Mouse (Mus musculus) ES-E14 (cell line): Measurements from ENCODE around the gene Ina. TPM values are rescaled to one million over a fixed set of nuclear protein-coding genes. Genes with fewer than 3 reads are reported as not detected.

ENCODE experiments used
- DNase-seq: peaks from one replicate; pipeline ENCODE4 v3.0.0-alpha.2; 2013; ENCODE audit warnings: low read depth, low spot score
- H3K27ac ChIP-seq: 2 replicates; pipeline ENCODE4 v1.5.1; 2012; ENCODE audit warnings: low read depth, mild to moderate bottlenecking, low read length, moderate library complexity, mixed read lengths; ENCODE audit not compliant: poor library complexity, insufficient read depth, severe bottlenecking
- H3K36me3 ChIP-seq: 2 replicates; pipeline ENCODE4 v1.6.1; 2012; ENCODE audit warnings: mild to moderate bottlenecking, low read length, moderate library complexity, mixed read lengths; ENCODE audit not compliant: control insufficient read depth, poor library complexity, insufficient read depth, severe bottlenecking
- H3K4me1 ChIP-seq, 2 experiments: fragments of 150-350 bp in 1 of 2; sonication (generic) in 1 of 2; 2 replicates each; pipeline ENCODE4 v1.6.1; 2012; ENCODE audit warnings: low read length in 2 of 2, mild to moderate bottlenecking in 1 of 2, mixed read lengths in 1 of 2; ENCODE audit not compliant: control insufficient read depth in 2 of 2, insufficient read depth in 2 of 2, poor library complexity in 1 of 2
- H3K4me3 ChIP-seq, 2 experiments: fragments of 150-350 bp in 1 of 2; sonication (generic) in 1 of 2; 2 replicates each; pipeline ENCODE4 v1.5.1; 2012; ENCODE audit warnings: low read length in 2 of 2, low read depth in 1 of 2, mild to moderate bottlenecking in 1 of 2, mixed read lengths in 1 of 2; ENCODE audit not compliant: insufficient read depth in 1 of 2, poor library complexity in 1 of 2, severe bottlenecking in 1 of 2
- H3K9ac ChIP-seq: 2 replicates; pipeline ENCODE4 v1.6.1; 2012; ENCODE audit warnings: low read depth, mild to moderate bottlenecking, low read length, mixed read lengths; ENCODE audit not compliant: poor library complexity, insufficient read depth, severe bottlenecking
- H3K9me3 ChIP-seq: fragments of 150-350 bp; sonication (generic); 2 replicates; pipeline ENCODE4 v1.6.1; 2012; ENCODE audit warnings: low read depth, mild to moderate bottlenecking, low read length; ENCODE audit not compliant: control insufficient read depth, insufficient read depth
- CHD2 ChIP-seq: IDR thresholded peaks from 2 replicates; pipeline ENCODE4 v1.6.1; 2014; ENCODE audit warnings: mild to moderate bottlenecking, low read depth, low read length, inconsistent platforms
- HCFC1 ChIP-seq: IDR thresholded peaks from 2 replicates; pipeline ENCODE4 v1.6.1; 2012; ENCODE audit warnings: low read length, inconsistent platforms, borderline replicate concordance; ENCODE audit not compliant: insufficient read depth
- MAFK ChIP-seq: IDR thresholded peaks from 2 replicates; pipeline ENCODE4 v1.6.1; 2014; ENCODE audit warnings: mild to moderate bottlenecking, low read depth, low read length, inconsistent platforms; ENCODE audit not compliant: insufficient read depth
- ZC3H11A ChIP-seq: IDR thresholded peaks from 2 replicates; pipeline ENCODE4 v1.6.1; 2012; ENCODE audit warnings: low read depth, mild to moderate bottlenecking, inconsistent platforms, low read length, borderline replicate concordance
- ZNF384 ChIP-seq: IDR thresholded peaks from 2 replicates; pipeline ENCODE4 v1.6.1; 2012; ENCODE audit warnings: low read depth, low read length, inconsistent platforms
- in situ Hi-C, 2 experiments: fragments of 600-800 bp; cut with MboI; formaldehyde crosslinking; loops; one replicate each; pipeline ENCODE4 v1.15.1; 2025; ENCODE audit warnings: low sequenced_read_pairs in 2 of 2, inconsistent platforms in 1 of 2; ENCODE audit not compliant: unreplicated experiment in 2 of 2
- total RNA-seq: library from RNA; depleted of rRNA; stranded (reverse); fragments of 300-350 nt; gene quantifications from 2 replicates; pipeline ENCODE4 v1.2.3, GENCODE M21; 2012

The Ina gene
- total RNA-seq, 1 experiment = 9.8 TPM

DNA sequence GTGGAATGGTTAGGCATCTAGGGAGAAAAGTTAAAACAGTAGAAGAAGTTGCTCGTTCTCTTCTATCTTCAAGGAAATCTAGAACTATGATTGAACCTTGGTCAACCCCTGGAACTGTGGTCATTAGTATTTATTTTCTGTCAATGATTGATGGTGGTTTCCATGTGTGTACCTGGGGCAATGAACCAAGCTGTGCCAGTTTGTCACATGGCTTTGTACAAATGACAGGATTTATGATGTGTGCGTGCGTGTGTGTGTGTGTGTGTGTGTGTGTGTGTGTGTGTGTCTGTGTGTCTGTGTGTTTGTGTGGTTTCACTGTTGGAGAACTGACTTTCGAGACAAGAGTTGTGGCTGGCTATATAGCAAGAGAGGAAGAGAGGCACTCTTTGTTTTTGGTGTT is 39.0 kb downstream of the Ina start:
- no peak for DNase-seq
- H3K4me3 ChIP-seq = no peak overlapping the region
- no peak overlapping the region for H3K27ac ChIP-seq
- in situ Hi-C loops = no loop called here
- H3K9me3 ChIP-seq = no peaks in the 10 kb centered on the region
- TF ChIP-seq ZC3H11A (no peak), ZNF384 (no peak), HCFC1 (no peak), CHD2 (no peak), MAFK (no peak)
- no peak overlapping the region for H3K9ac ChIP-seq
- peaks cover under 1% of the 10 kb centered on the region for H3K36me3 ChIP-seq
- H3K4me1 ChIP-seq = peaks cover 6 to 7% of the 10 kb centered on the region in 2 experiments; a peak in 3 of 4 replicates

DNA sequence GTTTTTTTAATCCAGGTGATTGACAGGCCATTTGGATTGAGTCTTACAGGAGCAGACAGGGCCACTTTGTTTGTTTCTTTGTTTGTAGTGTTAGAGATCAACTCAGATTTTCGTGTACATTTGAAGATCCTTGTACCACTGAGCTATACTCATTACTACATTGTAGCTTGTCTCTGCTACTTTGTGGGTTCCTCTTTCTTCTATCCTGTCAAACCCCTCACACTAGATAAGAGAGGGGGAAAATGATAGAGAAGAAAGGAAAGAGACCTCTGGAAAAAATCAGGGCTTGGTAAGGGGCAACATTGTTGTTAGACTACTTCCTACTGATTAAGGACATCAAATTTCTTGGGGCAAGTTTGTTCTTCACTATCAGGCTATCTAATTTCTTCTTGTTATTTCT is 43.2 kb downstream of the Ina start:
- TF ChIP-seq ZC3H11A (no peak), ZNF384 (no peak)
- no peak overlapping the region for H3K4me3 ChIP-seq
- no peak overlapping the region for H3K27ac ChIP-seq
- no peaks in the 10 kb centered on the region for H3K9me3 ChIP-seq
- H3K4me1 ChIP-seq = no peaks in the 10 kb centered on the region
- no peak overlapping the region for H3K9ac ChIP-seq
- no peak for DNase-seq
- in situ Hi-C loops = no loop called here
- H3K36me3 ChIP-seq = no peaks in the 10 kb centered on the region

DNA sequence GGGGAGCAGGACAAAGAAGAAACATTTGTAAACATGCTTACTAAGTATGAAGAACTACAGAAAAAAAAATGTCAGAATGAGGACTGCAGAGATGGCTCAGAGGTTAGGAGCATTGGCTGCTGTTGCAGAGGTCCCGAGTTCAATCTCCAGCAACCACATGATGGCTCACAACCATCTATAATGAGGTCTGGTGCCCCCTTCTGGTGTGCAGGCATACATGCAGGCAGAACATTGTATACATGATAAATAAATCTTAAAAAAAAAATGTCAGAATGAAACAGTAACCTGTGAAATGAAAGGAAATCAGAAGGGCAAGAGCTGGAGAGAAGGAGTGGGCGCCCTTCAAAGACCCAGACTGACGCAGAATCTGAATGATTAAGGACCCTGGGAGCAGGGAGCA is 51.4 kb downstream of the Ina start:
- no peak overlapping the region for H3K9ac ChIP-seq
- no peak for TF ChIP-seq HCFC1
- TF ChIP-seq ZC3H11A = no peak
- no peak for TF ChIP-seq ZNF384
- no peak for TF ChIP-seq CHD2
- TF ChIP-seq MAFK = no peak
- no peaks in the 10 kb centered on the region for H3K9me3 ChIP-seq
- 0 out of 2 replicates have a peak, but pooled peaks cover 2% of the 10 kb centered on the region for H3K36me3 ChIP-seq
- H3K4me3 ChIP-seq = no peak overlapping the region
- in situ Hi-C loops = no loop called here
- DNase-seq = no peak
- H3K4me1 ChIP-seq = peaks cover 0 to 7% of the 10 kb centered on the region in 2 experiments; a peak in 1 of 4 replicates
- H3K27ac ChIP-seq = no peak overlapping the region

DNA sequence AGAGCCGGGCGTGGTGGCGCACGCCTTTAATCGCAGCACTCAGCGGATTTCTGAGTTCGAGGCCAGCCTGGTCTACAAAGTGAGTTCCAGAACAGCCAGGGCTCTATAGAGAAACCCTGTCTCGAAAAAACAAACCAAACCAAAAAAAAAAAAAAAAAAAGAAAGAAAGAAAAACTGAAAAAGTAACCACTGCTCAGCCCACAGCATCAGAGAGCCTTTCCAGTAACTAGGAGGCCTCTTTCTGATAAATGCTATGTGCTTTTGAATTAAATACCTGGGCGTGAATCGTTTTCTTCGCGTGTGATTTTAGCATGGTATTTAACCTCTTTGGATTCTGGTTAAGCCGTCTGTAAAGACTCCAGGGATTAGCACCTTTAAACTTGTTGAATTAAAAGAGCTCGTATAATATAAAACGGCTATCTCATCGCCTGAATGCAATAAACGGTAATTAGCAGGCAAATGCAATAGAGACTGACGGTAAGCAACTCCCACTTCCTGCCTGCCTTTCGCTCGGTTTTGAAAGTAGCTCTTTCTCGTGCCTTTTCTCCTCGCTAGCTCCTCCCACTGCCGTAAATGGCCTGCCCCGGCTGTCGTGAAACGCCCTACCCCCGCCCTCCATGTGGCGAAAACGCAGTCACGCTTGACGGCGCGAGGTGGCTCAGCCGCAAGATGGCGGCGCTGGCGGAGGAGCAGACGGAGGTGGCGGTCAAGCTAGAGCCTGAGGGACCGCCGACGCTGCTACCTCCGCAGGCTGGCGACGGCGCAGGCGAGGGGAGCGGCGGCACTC is 52.8 kb downstream of the Ina start, which contains the start of gene Taf5:
TSS of gene Taf5 (plus strand) at position 651 of the 787 bp plus-strand sequence.
- peak within 1 kb of the TSS; percentile 89 to 90 for H3K4me3 ChIP-seq
- in situ Hi-C loops = no loop called here
- peak; percentile 99 for DNase-seq
- TF ChIP-seq ZNF384 = peak; percentile 92
- TF ChIP-seq ZC3H11A = no peak
- 0 out of 2 replicates have a peak, but pooled peaks have one; percentile 12 for TF ChIP-seq MAFK
- TF ChIP-seq CHD2 = 0 out of 2 replicates have a peak, but pooled peaks have one; percentile 16
- TF ChIP-seq HCFC1 = 0 out of 2 replicates have a peak, but pooled peaks have one; percentile 54
- no peaks in the 10 kb centered on the region for H3K9me3 ChIP-seq
- H3K4me1 ChIP-seq = peaks cover 0 to 7% of the 10 kb centered on the region in 2 experiments; a peak in 1 of 4 replicates
- H3K36me3 ChIP-seq = peaks cover 4% of the 10 kb centered on the region; the same call in 1 of the 2 replicates
- H3K9ac ChIP-seq = peak within 1 kb of the TSS; percentile 90
- peak within 1 kb of the TSS; percentile 70 for H3K27ac ChIP-seq
